Comparison of ENCODE assay signal across 7 mouse cellular contexts in the genomic region with DNA sequence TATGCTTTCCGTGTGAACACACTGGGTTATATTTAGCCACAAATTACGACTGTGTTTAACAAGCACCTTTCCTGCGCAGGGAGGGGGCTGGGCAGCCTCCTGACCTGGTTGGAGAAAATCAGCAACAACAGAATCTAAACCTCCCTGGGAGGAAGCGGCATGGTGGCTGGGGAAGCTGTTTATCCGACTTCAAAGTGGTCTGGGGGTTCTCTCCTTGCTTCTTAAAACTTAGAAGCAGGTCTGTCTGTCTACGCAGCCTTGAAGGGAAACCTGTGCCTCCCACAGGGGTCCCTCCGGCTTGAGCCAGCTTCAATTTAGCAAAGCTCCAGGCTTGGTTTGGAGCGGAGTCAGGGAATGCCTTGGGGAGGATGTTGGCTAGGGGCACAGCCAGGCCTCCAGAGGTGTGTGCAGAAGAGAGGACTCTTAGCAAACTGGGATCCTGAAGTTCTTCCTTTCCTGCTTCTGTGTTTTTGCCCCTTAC. TPM values are rescaled to one million over a fixed set of nuclear protein-coding genes. Genes with fewer than 3 reads are reported as not detected.
DNase-seq lines count a peak whose midpoint lies in the region; ATAC-seq lines count a peak whose summit lies in the region.

No protein-coding gene starts in this region.

- peak overlapping the region; percentile 76 for H3K4me2 ChIP-seq in lung, embryonic 16.5 days (ENCODE audit: low read depth, low read length)
- peak overlapping the region; percentile 80 for H3K4me2 ChIP-seq in intestine, embryonic 15.5 days (replicated peaks)
- peak overlapping the region; percentile 88 for H3K4me2 ChIP-seq in midbrain, embryonic 16.5 days (ENCODE audit: low read length)

- WGBS in lung, embryonic 16.5 days: 26% methylated on average over 8 of the region's 8 CpGs
- WGBS in heart, embryonic 10.5 days: 18% methylated on average over 8 of the region's 8 CpGs
- 22% methylated on average over 8 of the region's 8 CpGs for WGBS in intestine, embryonic 15.5 days
- WGBS in midbrain, embryonic 16.5 days: 21% methylated on average over 8 of the region's 8 CpGs

- no peak for DNase-seq in lung, adult 18-20 months
- DNase-seq in heart, embryonic 10.5 days (ENCODE audit: low spot score): no peak
- no peak for DNase-seq in gastrocnemius, postnatal 10 days
- no peak for DNase-seq in Muller cell, postnatal 12 days (ENCODE audit: inconsistent ontology term)

- no peak overlapping the region for H3K4me3 ChIP-seq in lung, embryonic 16.5 days (ENCODE audit: low read length)
- peak overlapping the region; percentile 89 for H3K4me3 ChIP-seq in heart, embryonic 10.5 days
- H3K4me3 ChIP-seq in intestine, embryonic 15.5 days (replicated peaks): no peak overlapping the region
- H3K4me3 ChIP-seq in midbrain, embryonic 16.5 days (ENCODE audit: low read depth, low read length): peak overlapping the region; percentile 0

- no peaks in the 10 kb centered on the region for H3K27me3 ChIP-seq in lung, embryonic 16.5 days (ENCODE audit: control insufficient read depth, insufficient read depth, low read depth, low read length)
- no peaks in the 10 kb centered on the region for H3K27me3 ChIP-seq in heart, embryonic 10.5 days (ENCODE audit: insufficient read depth, poor library complexity, severe bottlenecking)
- H3K27me3 ChIP-seq in intestine, embryonic 15.5 days (replicated peaks): no peaks in the 10 kb centered on the region
- no peaks in the 10 kb centered on the region for H3K27me3 ChIP-seq in midbrain, embryonic 16.5 days (ENCODE audit: control insufficient read depth, insufficient read depth, low read depth, low read length)

- H3K9ac ChIP-seq in lung, embryonic 16.5 days (ENCODE audit: low read length): peak overlapping the region; percentile 53
- peak overlapping the region; percentile 15 for H3K9ac ChIP-seq in intestine, embryonic 15.5 days
- peak overlapping the region; percentile 46 for H3K9ac ChIP-seq in midbrain, embryonic 16.5 days (ENCODE audit: low read depth, low read length)

- no peaks in the 10 kb centered on the region for H3K9me3 ChIP-seq in lung, embryonic 16.5 days (ENCODE audit: control insufficient read depth, low read length)
- no peaks in the 10 kb centered on the region for H3K9me3 ChIP-seq in heart, embryonic 10.5 days
- H3K9me3 ChIP-seq in intestine, embryonic 15.5 days: no peaks in the 10 kb centered on the region
- no peaks in the 10 kb centered on the region for H3K9me3 ChIP-seq in midbrain, embryonic 16.5 days (replicated peaks; ENCODE audit: control insufficient read depth, low read length, poor library complexity, severe bottlenecking)

- peaks cover 68% of the 10 kb centered on the region for H3K4me1 ChIP-seq in lung, embryonic 16.5 days (replicated peaks; ENCODE audit: control insufficient read depth, insufficient read depth, low read length)
- peaks cover 81% of the 10 kb centered on the region for H3K4me1 ChIP-seq in heart, embryonic 10.5 days
- H3K4me1 ChIP-seq in intestine, embryonic 15.5 days (replicated peaks): peaks cover 71% of the 10 kb centered on the region
- peaks cover 72% of the 10 kb centered on the region for H3K4me1 ChIP-seq in midbrain, embryonic 16.5 days (ENCODE audit: control insufficient read depth, insufficient read depth, low read length)

- no peak for ATAC-seq in lung, embryonic 16.5 days (ENCODE audit: low read depth)
- ATAC-seq in intestine, embryonic 15.5 days: no peak
- no peak for ATAC-seq in midbrain, embryonic 16.5 days

- no peaks in the 10 kb centered on the region for H3K36me3 ChIP-seq in lung, embryonic 16.5 days (ENCODE audit: control insufficient read depth, insufficient read depth, low read length)
- no peaks in the 10 kb centered on the region for H3K36me3 ChIP-seq in heart, embryonic 10.5 days
- no peaks in the 10 kb centered on the region for H3K36me3 ChIP-seq in intestine, embryonic 15.5 days
- H3K36me3 ChIP-seq in midbrain, embryonic 16.5 days (ENCODE audit: control insufficient read depth, insufficient read depth, low read length): no peaks in the 10 kb centered on the region

- H3K27ac ChIP-seq in lung, embryonic 16.5 days (ENCODE audit: low read length): peak overlapping the region; percentile 97
- H3K27ac ChIP-seq in heart, embryonic 10.5 days: peak overlapping the region; percentile 98
- H3K27ac ChIP-seq in intestine, embryonic 15.5 days: peak overlapping the region; percentile 72
- peak overlapping the region; percentile 45 for H3K27ac ChIP-seq in midbrain, embryonic 16.5 days (ENCODE audit: low read length)

RNA-seq across cellular contexts. Expression of gene Bahcc1, which starts 5.1 kb away (rescaled TPM):
- polyA plus RNA-seq in lung, embryonic 16.5 days (2015; fragmentation: Nextera tagmentation; extraction: Ambion mirVana): 7.0 and 7.5 TPM in 2 replicates
- 7.7 and 12.9 TPM in 2 replicates for polyA plus RNA-seq in heart, embryonic 10.5 days (2016; fragmentation: Nextera tagmentation; extraction: Ambion mirVana)
- polyA plus RNA-seq in intestine, embryonic 15.5 days (2015; fragmentation: Nextera tagmentation; extraction: Ambion mirVana): 5.8 and 7.1 TPM in 2 replicates
- polyA plus RNA-seq in midbrain, embryonic 16.5 days (2015; fragmentation: Nextera tagmentation; extraction: Ambion mirVana): 9.7 and 13.7 TPM in 2 replicates
- total RNA-seq in gastrocnemius, postnatal 10 days (2021): 10 to 100 TPM in 1 of 2 experiments, 1 to 10 TPM in 1; 6.4 to 10.5 TPM

Comparison
In these comparisons a context has a peak if more than half of its experiments do, and no peak if none do; other contexts are left out.
1. H3K27ac ChIP-seq: peak in every context shown above with its lines; median percentile 98 in heart, embryonic 10.5 days; 97 in lung, embryonic 16.5 days; 72 in intestine, embryonic 15.5 days; 45 in midbrain, embryonic 16.5 days.
2. H3K4me3 ChIP-seq: peak in heart, embryonic 10.5 days (single experiment) and midbrain, embryonic 16.5 days (single experiment); none in lung, embryonic 16.5 days (single experiment) and intestine, embryonic 15.5 days (single experiment).
3. Peak in every context shown above with its lines, with median percentiles within 50 percentile points of each other: H3K4me2 ChIP-seq and H3K9ac ChIP-seq.